Mouse (Mus musculus) limb, embryonic 10.5 days (tissue): Measurements from ENCODE around the gene Tnik. TPM values are rescaled to one million over a fixed set of nuclear protein-coding genes. Genes with fewer than 3 reads are reported as not detected.

Source experiments
- DNase-seq: peaks from one replicate; pipeline ENCODE4 v3.0.0-alpha.2; 2017; ENCODE audit warnings: low spot score
- H3K27ac ChIP-seq: fragments of 300-500 bp; sonication (generic); 2 replicates; pipeline ENCODE4 v1.5.1; 2016; ENCODE audit warnings: mild to moderate bottlenecking
- H3K27me3 ChIP-seq: fragments of 300-500 bp; sonication (generic); 2 replicates; pipeline ENCODE4 v1.6.1; 2016; ENCODE audit warnings: low read depth, mild to moderate bottlenecking; ENCODE audit not compliant: poor library complexity, severe bottlenecking
- H3K36me3 ChIP-seq: fragments of 300-500 bp; sonication (generic); 2 replicates; pipeline ENCODE4 v1.6.1; 2016; ENCODE audit warnings: mild to moderate bottlenecking, moderate library complexity
- H3K4me1 ChIP-seq: fragments of 300-500 bp; sonication (generic); 2 replicates; pipeline ENCODE4 v1.6.1; 2016
- H3K4me3 ChIP-seq: fragments of 300-500 bp; sonication (generic); 2 replicates; pipeline ENCODE4 v1.5.1; 2016; ENCODE audit warnings: mild to moderate bottlenecking, moderate library complexity
- H3K9me3 ChIP-seq: fragments of 300-500 bp; sonication (generic); replicated peaks from 2 replicates; pipeline ENCODE4 v1.6.1; 2016; ENCODE audit warnings: mild to moderate bottlenecking
- WGBS: fragments of 180-500 bp; shearing (Covaris S2); methylation state at CpG from one replicate; pipeline ENCODE4 v1.1.7; 2016; 5-methylcytosine and 5-hydroxymethylcytosine counted together
- polyA plus RNA-seq: library from polyadenylated mRNA; unstranded; fragments of >200 nt; fragmentation: Nextera tagmentation; extraction: Ambion mirVana; gene quantifications from 2 replicates; pipeline ENCODE4 v1.2.1, GENCODE M21; 2016

The Tnik gene
- polyA plus RNA-seq, 1 experiment from 2014 or later: 1.9 TPM

DNA sequence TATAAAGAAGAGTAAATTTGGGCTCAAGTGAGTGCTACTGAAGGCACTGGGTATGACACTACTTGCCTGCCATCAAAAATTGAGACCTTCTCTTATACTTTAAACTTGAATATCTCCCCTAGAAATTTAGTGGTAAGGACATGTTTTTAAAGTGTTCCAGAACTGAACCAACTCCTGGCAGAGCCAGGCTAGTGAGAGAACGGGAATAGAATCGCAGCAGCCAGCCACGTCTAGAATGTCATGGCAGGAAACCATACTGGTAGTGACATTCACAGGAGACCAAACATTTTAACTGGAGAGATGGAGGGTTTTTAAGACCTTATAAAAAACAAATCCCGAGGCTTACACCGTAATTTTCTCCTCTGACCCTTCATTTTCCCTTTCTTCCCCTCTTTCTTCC is 172.5 kb downstream of the Tnik start:
- peaks cover 6% of the 10 kb centered on the region; the same call in 1 of the 2 replicates for H3K4me1 ChIP-seq
- no peaks in the 10 kb centered on the region for H3K36me3 ChIP-seq
- WGBS: 91% methylated on average over 5 of the region's 5 CpGs
- H3K9me3 ChIP-seq: no peaks in the 10 kb centered on the region
- DNase-seq: no peak
- H3K27me3 ChIP-seq: no peaks in the 10 kb centered on the region
- H3K27ac ChIP-seq: no peak overlapping the region
- H3K4me3 ChIP-seq: no peak overlapping the region

DNA sequence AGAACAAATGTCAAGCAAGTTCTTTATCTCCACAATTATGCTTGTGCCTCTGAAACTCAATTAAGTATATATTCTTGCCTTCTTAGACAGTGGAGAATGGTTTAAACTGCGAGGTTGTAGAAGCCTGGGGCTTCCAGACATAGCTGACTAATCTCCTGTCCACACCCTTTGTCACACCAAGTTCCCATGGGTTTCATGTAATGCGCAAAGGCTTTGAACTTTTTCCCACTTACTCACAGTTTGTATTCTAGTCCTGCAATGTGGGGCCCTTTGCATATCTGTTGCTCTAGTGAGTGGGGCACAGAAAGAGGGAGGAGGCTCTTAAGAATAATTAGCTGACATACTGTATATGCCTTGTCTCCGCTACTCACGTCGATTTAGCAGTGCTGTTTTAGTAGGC is 174.4 kb downstream of the Tnik start:
- H3K27me3 ChIP-seq: no peaks in the 10 kb centered on the region
- 91% methylated on average over 5 of the region's 5 CpGs for WGBS
- no peak overlapping the region for H3K4me3 ChIP-seq
- peaks cover 6% of the 10 kb centered on the region; the same call in 1 of the 2 replicates for H3K4me1 ChIP-seq
- DNase-seq: no peak
- no peaks in the 10 kb centered on the region for H3K9me3 ChIP-seq
- no peak overlapping the region for H3K27ac ChIP-seq
- no peaks in the 10 kb centered on the region for H3K36me3 ChIP-seq

DNA sequence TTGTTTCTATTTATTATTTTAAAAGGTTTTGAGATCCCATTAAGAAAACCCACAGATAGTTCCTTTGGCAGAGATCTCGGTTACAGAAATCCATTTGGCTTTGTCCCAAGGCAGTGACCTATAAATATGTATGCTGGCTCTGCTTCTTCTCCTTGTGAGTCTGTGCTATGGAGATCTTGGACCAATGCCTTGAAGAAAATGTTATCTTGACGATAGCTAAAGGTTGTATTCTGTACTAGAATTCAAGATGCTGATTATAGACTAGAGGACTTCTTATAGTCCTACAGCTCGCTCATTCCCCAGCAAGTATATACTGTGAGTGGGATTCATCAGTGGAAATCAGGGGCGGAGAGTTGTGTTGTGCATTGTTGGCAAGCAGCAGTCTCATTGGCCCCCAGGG is 178.5 kb downstream of the Tnik start:
- DNase-seq: no peak
- 89% methylated on average over 4 of the region's 4 CpGs for WGBS
- Histone ChIP-seq H3K4me3 (no peak overlapping the region), H3K36me3 (no peaks in the 10 kb centered on the region), H3K27me3 (no peaks in the 10 kb centered on the region), H3K9me3 (no peaks in the 10 kb centered on the region), H3K27ac (no peak overlapping the region), H3K4me1 (peaks cover 6% of the 10 kb centered on the region; the same call in 1 of the 2 replicates)

DNA sequence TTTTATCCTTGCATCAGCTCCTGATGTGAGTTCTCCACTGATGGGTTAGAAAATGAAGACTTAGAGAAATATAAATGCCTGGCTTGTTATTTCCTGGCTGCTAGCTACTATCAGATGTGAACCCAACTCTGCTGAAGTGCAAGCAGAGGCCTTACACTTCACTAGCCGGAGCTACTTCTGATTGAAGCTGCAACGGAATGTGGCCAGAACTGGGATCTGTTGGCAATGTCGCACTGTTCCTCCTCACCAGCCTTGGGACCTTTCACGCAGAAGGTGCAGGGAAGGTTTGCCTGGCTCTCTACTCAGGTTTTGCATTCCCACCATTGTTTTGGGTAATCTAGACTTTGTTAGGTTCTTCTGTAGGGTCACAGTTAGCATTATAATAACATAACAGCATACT is 179.1 kb downstream of the Tnik start:
- WGBS: 93% methylated on average over 4 of the region's 4 CpGs
- H3K27ac ChIP-seq: no peak overlapping the region
- H3K4me1 ChIP-seq: peaks cover 6% of the 10 kb centered on the region; the same call in 1 of the 2 replicates
- no peak for DNase-seq
- H3K36me3 ChIP-seq: no peaks in the 10 kb centered on the region
- H3K9me3 ChIP-seq: no peaks in the 10 kb centered on the region
- H3K4me3 ChIP-seq: no peak overlapping the region
- no peaks in the 10 kb centered on the region for H3K27me3 ChIP-seq

DNA sequence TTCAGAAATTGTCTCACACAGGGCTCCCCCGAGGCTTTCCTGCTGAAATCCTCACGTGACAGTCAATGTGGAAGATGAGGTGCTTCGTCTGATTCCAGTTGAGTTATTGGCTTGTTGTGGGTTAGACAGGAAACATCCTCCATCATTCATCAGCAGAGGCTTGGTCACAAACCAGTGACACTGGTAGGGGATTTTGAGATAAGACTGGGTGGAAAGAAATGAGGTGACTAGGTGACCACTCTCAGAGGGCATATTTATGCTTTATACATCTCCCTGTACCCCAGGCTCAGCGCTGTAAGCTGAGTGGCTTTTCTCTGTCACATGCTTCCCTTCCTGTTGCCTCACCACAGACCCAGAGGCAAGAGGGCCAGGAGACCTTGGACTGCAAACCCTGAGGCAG is 184.9 kb downstream of the Tnik start:
- H3K36me3 ChIP-seq: no peaks in the 10 kb centered on the region
- DNase-seq: no peak
- WGBS: 87% methylated on average over 4 of the region's 4 CpGs
- no peaks in the 10 kb centered on the region for H3K9me3 ChIP-seq
- H3K4me1 ChIP-seq: no peaks in the 10 kb centered on the region
- no peak overlapping the region for H3K27ac ChIP-seq
- H3K4me3 ChIP-seq: no peak overlapping the region
- H3K27me3 ChIP-seq: no peaks in the 10 kb centered on the region

DNA sequence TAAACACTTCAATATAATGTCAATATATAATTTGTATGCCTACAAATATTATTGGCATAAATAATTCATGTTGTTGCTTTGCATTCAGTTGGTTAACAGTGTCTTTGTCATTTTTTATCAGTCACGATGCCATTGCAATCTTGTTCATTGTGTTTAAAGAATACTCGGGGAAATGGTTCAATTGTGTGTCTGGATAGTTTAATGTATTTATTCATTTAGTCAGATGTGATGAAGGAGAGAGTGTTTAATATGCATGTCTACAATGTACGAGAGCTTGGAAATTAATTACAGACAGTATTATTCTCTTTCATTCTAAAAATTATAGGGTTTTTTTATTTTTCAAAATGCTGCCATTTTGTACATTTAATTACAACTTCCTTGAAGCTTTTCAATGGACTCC is 190.4 kb downstream of the Tnik start:
- Histone ChIP-seq H3K9me3 (no peaks in the 10 kb centered on the region), H3K27me3 (no peaks in the 10 kb centered on the region), H3K36me3 (no peaks in the 10 kb centered on the region), H3K4me1 (no peaks in the 10 kb centered on the region), H3K4me3 (no peak overlapping the region), H3K27ac (no peak overlapping the region)
- no peak for DNase-seq
- 91% methylated on average over 3 of the region's 3 CpGs for WGBS

DNA sequence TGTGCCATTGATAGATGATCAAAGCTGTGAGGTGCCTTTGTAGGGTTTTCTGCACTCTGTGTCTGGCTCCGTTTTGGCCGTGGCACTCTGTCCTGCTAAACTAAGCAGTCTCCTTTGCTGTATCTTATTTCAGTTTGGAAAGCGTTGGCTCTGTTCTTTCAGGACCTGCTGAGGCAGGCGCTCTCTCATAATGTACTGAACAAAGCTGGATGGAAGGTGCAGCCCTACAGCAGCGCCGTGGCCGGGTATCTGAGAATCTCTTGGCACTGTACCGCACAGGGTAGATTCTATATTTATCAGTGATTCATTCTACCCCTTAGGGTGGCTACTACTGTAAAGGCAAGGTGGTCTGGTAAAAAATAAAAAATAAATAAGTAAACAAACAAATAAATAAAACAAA is 193.8 kb downstream of the Tnik start:
- H3K4me3 ChIP-seq: no peak overlapping the region
- no peaks in the 10 kb centered on the region for H3K9me3 ChIP-seq
- 82% methylated on average over 8 of the region's 8 CpGs for WGBS
- no peak for DNase-seq
- no peak overlapping the region for H3K27ac ChIP-seq
- no peaks in the 10 kb centered on the region for H3K36me3 ChIP-seq
- no peaks in the 10 kb centered on the region for H3K4me1 ChIP-seq
- no peaks in the 10 kb centered on the region for H3K27me3 ChIP-seq

DNA sequence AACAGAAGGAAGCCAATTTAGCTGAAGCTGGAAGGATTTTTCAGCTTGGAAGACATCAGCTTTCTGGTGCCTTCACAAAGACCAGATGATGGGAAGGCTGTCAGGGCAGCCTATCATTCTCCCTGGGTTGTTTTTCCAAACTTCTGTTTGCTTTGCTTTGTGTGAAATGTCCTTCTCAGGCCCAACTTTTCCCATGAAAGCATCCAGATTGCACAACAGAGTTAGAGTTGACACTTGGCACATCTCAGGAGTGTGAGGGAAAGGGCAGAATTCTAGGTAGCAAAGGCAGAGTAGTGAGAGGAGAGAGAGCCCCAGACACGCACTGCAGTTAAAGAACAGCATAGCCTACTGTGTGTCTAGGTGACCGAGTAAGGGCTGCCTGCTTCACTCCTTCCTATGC is 194.5 kb downstream of the Tnik start:
- 97% methylated on average over 2 of the region's 2 CpGs for WGBS
- Histone ChIP-seq H3K9me3 (no peaks in the 10 kb centered on the region), H3K27ac (no peak overlapping the region), H3K4me1 (no peaks in the 10 kb centered on the region), H3K27me3 (no peaks in the 10 kb centered on the region), H3K36me3 (no peaks in the 10 kb centered on the region), H3K4me3 (no peak overlapping the region)
- no peak for DNase-seq

DNA sequence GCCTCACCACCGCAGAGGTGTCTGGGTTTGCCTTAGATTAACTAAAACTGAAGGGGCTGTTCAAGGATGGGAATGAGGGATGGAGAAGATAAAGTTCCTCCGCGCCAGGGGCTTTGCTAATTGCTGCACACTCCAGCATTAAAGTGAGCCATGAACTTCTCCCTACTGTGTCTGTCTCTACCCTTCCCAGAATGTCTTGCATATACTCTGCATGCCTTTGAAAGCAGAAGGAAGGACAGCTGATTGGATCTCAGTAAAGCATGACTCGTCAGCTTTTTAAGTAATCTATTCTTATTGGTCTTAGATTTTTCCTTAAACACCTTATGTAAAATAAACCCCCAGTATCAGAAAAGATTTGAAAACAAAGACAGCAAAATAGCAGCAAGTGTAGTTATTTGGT is 203.7 kb downstream of the Tnik start:
- Histone ChIP-seq H3K4me1 (0 out of 2 replicates have a peak, but pooled peaks cover 4% of the 10 kb centered on the region), H3K4me3 (no peak overlapping the region), H3K36me3 (no peaks in the 10 kb centered on the region), H3K27ac (no peak overlapping the region), H3K27me3 (no peaks in the 10 kb centered on the region), H3K9me3 (no peaks in the 10 kb centered on the region)
- 92% methylated on average over 4 of the region's 4 CpGs for WGBS
- no peak for DNase-seq

DNA sequence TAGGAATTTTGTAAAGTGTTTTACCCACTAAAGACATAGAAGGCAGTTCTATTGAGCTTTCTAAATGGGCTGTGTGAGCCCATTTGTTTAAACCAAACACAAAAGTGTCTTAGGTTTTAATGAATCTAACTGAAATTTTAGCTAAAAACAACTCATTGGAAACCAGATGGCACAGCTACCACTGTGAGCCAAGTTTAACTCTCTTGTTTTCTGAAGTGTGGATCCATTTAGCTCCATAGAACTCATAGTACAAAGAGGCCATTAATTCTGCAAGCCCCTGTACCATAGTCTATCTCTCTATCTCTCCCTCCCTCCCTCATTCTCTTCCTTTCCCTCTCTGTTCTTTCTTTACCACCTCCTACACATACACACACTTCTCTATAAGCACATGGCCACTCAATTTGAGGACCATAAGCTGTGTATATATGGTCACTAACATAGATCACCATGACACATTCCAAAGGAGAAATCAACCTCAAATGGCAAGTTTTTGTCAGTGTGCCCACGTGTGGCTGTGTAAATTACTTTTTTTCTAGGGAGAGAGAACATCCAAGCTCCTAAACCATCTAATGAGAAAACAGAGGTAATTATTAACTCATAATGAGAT is 204.2 kb downstream of the Tnik start:
- 61% methylated on average over 1 of the region's 1 CpGs for WGBS
- H3K27ac ChIP-seq: no peak overlapping the region
- H3K36me3 ChIP-seq: no peaks in the 10 kb centered on the region
- H3K27me3 ChIP-seq: no peaks in the 10 kb centered on the region
- no peak for DNase-seq
- H3K4me1 ChIP-seq: 0 out of 2 replicates have a peak, but pooled peaks cover 4% of the 10 kb centered on the region
- H3K4me3 ChIP-seq: no peak overlapping the region
- no peaks in the 10 kb centered on the region for H3K9me3 ChIP-seq

DNA sequence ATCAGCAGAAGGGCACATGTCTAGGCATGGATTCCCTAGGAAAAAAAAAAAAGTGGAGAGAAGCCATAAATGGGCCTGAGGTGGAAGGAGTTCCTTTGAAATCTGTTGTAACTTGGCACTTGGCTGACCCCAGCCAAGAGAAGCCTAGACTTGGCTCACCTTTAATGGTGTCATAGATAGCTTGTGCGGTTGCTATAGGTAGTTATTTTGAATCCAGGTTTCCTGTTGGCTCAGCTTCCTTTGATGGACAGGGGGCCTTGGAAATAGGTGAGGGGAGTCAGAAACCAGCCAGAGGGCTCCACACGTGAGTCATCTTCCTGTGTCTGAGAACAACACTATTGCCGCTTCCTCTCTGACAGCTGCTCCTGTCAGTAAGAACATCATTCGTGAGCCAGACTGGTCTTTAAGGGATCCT is 204.9 kb downstream of the Tnik start:
- Histone ChIP-seq H3K27ac (no peak overlapping the region), H3K27me3 (no peaks in the 10 kb centered on the region)
- no peak for DNase-seq

DNA sequence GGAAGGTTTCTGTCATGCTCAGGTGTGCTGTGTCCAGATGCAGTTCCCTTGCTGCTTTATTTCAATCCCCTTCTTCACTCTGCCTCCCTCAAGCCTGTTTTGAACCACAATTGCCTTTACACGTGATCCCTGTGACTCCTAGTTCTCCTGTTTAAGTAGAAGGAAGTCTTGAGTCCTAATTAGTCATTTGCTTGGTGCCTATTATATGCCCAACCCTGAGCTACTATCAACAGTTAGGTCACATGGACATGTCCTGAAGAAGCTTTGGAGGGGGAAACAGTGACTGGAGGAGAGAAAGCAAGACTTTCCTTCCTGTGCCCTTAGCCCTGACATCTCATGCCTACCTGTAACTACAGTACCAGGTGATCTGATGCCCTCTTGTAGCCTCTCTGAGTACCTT is 210.4 kb downstream of the Tnik start:
- H3K9me3 ChIP-seq: no peaks in the 10 kb centered on the region
- no peaks in the 10 kb centered on the region for H3K36me3 ChIP-seq
- no peaks in the 10 kb centered on the region for H3K27me3 ChIP-seq
- no peak overlapping the region for H3K4me3 ChIP-seq
- no peaks in the 10 kb centered on the region for H3K4me1 ChIP-seq
- no peak overlapping the region for H3K27ac ChIP-seq
- DNase-seq: no peak
- WGBS: 57% methylated on average over 1 of the region's 1 CpGs

More for the DNA sequence above, 204.9 kb downstream of the Tnik start:
- Histone ChIP-seq H3K36me3 (no peaks in the 10 kb centered on the region), H3K4me3 (no peak overlapping the region), H3K9me3 (no peaks in the 10 kb centered on the region), H3K4me1 (0 out of 2 replicates have a peak, but pooled peaks cover 4% of the 10 kb centered on the region)
- 61% methylated on average over 4 of the region's 4 CpGs for WGBS

DNA sequence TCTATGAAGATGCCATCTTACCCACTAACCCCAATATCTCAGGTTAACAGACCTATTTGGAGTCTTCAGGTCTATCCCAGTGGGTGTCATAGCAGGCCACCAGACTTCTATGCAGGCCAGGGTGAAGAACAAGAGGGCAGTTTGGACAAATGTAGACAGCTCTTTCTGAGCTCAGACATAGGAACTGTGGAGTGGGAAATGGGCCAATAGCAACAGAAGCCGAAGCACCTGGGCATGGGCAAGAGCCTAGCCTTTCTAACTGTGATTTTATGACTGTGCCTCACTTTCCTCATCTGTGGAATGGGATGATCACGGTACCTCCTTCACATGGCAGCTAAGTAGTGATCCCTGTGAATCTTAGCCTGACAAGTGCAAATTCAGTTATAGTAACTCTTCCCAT is 214.4 kb downstream of the Tnik start:
- Histone ChIP-seq H3K27ac (no peak overlapping the region), H3K9me3 (no peaks in the 10 kb centered on the region), H3K4me3 (no peak overlapping the region), H3K36me3 (no peaks in the 10 kb centered on the region), H3K4me1 (no peaks in the 10 kb centered on the region), H3K27me3 (no peaks in the 10 kb centered on the region)
- 85% methylated on average over 2 of the region's 2 CpGs for WGBS
- no peak for DNase-seq

DNA sequence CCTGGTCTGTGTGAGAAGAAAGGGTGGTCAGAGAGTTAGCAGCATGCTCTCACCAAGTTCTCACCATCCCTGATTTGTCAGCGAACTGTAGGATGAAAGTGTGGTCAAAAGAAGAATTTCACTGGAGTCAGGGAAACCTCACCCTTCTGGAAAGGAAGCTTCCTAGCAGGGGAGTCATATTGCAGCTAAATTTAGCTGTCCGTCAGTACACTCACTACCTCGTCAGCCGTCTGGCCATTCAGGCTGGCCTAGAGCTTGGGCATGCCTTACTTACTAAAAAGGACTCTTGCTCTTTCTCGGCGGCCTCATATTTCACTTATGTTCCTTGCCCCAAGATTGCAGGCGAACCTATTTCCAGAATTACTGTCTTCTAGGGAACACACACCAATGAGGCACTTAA is 222.7 kb downstream of the Tnik start:
- Histone ChIP-seq H3K27ac (no peak overlapping the region), H3K9me3 (no peaks in the 10 kb centered on the region; the same call in 1 of the 2 replicates), H3K4me3 (no peak overlapping the region), H3K4me1 (peaks cover 4% of the 10 kb centered on the region; the same call in 1 of the 2 replicates), H3K36me3 (no peaks in the 10 kb centered on the region), H3K27me3 (no peaks in the 10 kb centered on the region)
- 74% methylated on average over 7 of the region's 7 CpGs for WGBS
- no peak for DNase-seq
